Mouse (Mus musculus): ENCODE data around the gene Foxi3. TPM values are rescaled to one million over a fixed set of nuclear protein-coding genes. Genes with fewer than 3 reads are reported as not detected.

Foxi3 gene
- total RNA-seq, 2 experiments from 2014 or later: not detected

DNA sequence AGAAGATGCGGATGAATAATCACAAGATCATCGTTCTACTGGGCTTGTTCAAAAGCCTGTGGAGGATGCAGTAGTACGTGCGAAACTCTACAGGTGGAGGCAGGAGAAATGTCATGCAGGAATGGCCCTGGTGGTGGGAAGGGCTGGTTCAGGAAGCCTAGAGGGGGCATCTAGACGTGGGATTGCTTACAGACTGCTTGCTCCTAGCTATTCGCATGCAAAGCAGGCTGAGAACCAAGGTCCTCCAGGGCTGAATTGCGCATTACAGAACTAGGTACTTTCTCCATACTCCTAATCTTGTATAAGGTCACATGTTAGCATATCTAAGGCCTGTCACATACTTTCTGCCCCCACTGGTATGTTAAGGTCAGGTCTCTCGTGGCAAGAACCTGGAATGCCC is 24.7 kb downstream of the Foxi3 start:
- intact Hi-C loops (cut with DNase I): no loop called here
- DNase-seq (ENCODE audit: low spot score in 2 of 2): no peak

DNA sequence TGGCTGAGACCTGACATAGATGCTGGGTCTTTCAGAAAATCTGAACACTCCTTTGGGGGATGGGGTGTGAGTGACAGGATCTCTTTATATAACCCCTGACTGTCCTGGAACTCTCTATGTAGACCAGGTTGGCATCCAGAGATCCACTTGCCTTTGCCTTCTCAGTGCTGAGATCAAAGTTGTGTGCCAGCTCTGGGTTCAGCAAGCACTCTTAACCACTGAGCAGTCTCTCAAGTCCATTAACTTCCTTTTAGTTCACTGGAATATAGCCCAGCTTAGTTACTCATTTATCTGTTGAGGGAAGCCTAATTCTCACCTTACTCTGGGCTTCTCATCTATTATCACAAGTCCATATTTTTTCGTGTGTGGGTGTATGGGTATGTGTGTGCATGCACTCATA is 26.1 kb downstream of the Foxi3 start:
- intact Hi-C loops (cut with DNase I): no loop called here

DNA sequence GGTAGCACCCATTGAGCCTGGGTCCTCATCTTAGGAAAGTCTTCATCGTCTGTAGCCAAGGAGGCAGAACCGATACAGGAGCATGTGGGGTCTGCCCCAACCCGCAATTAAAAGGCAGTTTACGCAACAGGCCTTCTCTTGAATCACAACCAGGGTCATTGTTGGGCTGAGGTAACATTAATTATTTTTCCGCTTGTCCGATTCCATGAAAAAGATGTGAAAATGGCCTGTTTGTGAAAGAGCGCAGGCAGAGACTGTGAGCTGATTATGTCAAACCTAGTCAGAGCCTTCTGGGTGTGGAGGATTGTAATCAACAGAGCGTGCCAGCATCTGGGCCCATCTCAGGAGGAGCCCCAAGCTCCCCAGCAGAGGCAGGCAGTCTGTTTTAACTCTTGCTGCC is 30.4 kb downstream of the Foxi3 start:
- intact Hi-C loops (cut with DNase I): no loop called here

More for the DNA sequence above, 26.1 kb downstream of the Foxi3 start:
- no peak for DNase-seq (ENCODE audit: low spot score in 2 of 2)

DNA sequence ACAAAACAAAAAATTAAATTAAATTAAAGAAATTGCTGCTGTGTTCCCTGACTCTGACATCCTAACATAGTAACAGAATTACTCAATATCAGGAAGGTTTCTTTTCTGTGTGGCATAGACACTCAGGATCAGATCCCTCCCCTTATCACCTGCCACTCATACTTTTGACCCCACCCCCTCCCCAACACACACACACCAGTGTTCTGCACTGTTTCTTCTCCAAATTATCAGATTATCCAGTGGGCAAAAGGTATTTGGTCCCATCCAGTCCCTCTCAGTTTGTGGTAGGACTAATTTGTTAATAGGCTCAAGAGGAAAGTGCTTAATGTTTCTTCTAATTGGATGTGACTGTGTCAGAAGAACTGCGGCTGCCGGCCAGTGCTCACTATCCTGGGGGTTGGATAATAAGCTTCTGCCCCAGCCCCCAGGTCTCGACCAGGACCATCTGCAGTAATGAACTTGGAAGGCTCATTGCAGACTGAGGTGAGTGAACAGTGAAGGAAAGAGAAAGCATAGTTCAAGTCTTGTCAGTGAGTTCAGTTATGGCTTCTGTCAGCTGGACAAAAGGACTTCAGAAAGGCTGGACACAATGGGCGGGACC is 39.9 kb downstream of the Foxi3 start:
- intact Hi-C loops (cut with DNase I): no loop called here
- DNase-seq (ENCODE audit: low spot score in 2 of 2): no peak

More for the DNA sequence above, 30.4 kb downstream of the Foxi3 start:
- DNase-seq (ENCODE audit: low spot score in 2 of 2): no peak

DNA sequence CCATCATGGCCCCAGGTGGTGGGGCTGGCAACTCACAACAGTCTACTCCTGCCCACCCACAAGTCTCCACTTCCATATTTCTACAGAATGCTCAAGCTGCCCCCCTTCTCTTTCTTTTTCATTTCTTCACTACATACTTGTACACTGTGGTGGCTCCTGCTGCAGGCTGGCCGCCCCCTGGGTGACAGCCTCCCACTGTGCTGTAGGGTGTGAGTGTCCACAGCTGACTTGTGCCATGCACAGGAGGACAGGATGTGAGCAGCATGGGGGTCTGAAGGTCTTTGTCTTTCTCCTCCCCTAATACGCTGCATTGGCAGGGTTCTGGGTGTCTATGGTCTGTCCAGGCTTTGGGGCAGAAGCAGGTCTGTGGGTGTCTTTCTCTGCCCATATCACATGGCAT is 46.3 kb downstream of the Foxi3 start:
- DNase-seq (ENCODE audit: low spot score in 2 of 2): no peak
- intact Hi-C loops (cut with DNase I): no loop called here

DNA sequence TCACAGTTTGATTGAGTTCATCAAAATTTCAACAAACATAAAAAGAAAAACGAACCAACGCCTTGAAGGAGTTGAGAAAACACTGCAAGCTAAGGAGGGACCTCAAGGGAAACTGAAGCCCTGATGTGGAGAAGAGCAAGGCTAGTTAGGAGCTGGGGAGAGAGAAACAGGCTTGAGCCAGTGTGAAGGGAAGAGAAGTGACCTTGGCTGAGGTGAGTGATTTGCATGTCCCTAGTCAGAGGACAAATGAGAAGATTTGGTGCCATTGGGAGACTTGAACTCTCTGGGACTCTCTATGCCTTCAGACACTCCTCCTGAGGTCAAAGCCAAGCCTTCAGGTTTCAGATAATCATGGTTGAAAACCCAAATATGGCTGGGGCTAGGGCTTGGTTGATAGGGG is 47.8 kb downstream of the Foxi3 start:
- intact Hi-C loops (cut with DNase I): no loop called here
- DNase-seq (ENCODE audit: low spot score in 2 of 2): no peak

Other genes starting within 250 kb of the Foxi3 start
- 10 to 100 TPM; 11.1 to 14.3 TPM for gene Rpia, start 164.3 kb upstream of the Foxi3 start, total RNA-seq (2021)
- 10 to 100 TPM; 23.4 to 25.2 TPM for gene Eif2ak3, start 112.0 kb upstream of the Foxi3 start, total RNA-seq (2021)
- gene Tex37, start 37.6 kb upstream of the Foxi3 start, total RNA-seq (2021): not detected
- gene Thnsl2, start 187.9 kb downstream of the Foxi3 start, total RNA-seq (2021): 1 to 10 TPM; 4.1 to 4.3 TPM
- not detected for gene Fabp1, start 243.3 kb downstream of the Foxi3 start, total RNA-seq (2021)

Measured in left cerebral cortex, postnatal 36 days (tissue).